Mouse (Mus musculus): ENCODE results near the gene Ccl6.

DNA sequence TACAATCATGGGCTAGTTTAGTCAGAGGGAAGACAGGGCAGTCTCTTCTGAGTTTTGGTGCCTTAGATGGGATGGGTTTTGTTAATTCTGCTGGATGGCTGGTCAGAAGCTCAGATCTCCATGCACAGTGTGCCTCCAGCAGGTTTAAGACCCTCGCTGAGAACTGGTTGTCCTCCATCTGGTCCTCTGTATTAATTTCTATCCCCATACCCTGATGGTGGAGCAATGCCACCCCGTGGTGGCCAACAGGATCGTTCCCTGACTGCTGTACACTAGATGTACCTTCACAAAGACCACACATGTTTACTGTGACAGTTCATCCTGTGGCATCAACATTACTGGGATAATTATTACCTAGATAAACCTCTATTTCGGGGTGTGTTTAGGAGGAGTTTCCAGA, 39.9 kb upstream of the Ccl6 start:
- no peak for TF ChIP-seq EP300 (IDR thresholded peaks at IDR 0.05; ENCODE audit: low read length)
- no peak for TF ChIP-seq ZNF384 (IDR thresholded peaks at IDR 0.05; ENCODE audit: low read depth, low read length)
- TF ChIP-seq CTCF (conservative IDR thresholded peaks at IDR 0.05 in 1 of 2, IDR thresholded peaks at IDR 0.05 in 1 of 2; ENCODE audit: low read depth in 2 of 2, low read length in 2 of 2), result peak; percentile 62 to 97
- TF ChIP-seq ZKSCAN1 (IDR thresholded peaks at IDR 0.05; ENCODE audit: borderline replicate concordance, low read depth, low read length), result no peak
- no peak for TF ChIP-seq MEF2A (IDR thresholded peaks at IDR 0.05; ENCODE audit: borderline replicate concordance, low read depth, low read length)
- no peak for TF ChIP-seq PAX5 (IDR thresholded peaks at IDR 0.05; ENCODE audit: low read length)
- peak; percentile 64 for TF ChIP-seq MAX (IDR thresholded peaks at IDR 0.05; ENCODE audit: low read length)
- no peak for TF ChIP-seq TBP (conservative IDR thresholded peaks at IDR 0.05; ENCODE audit: low read depth, low read length)
- no peak for TF ChIP-seq POLR2A (IDR thresholded peaks at IDR 0.05; ENCODE audit: low read depth, low read length)

All from CH12.LX (cell line).